Mouse (Mus musculus) MEL-GATA-1-ER (cell line): ENCODE data around the gene Olfr187.
"Not testable (repeated sequence)": the region's sequence is repeated elsewhere in the genome, so short reads cannot be mapped to it uniquely, and the experiment has no call there.

Experiments
- DNase-seq: peaks from one replicate; pipeline ENCODE4 v3.0.0-alpha.2; 2012; ENCODE audit warnings: low read depth; ENCODE audit errors: extremely low read depth

The Olfr187 gene

DNA sequence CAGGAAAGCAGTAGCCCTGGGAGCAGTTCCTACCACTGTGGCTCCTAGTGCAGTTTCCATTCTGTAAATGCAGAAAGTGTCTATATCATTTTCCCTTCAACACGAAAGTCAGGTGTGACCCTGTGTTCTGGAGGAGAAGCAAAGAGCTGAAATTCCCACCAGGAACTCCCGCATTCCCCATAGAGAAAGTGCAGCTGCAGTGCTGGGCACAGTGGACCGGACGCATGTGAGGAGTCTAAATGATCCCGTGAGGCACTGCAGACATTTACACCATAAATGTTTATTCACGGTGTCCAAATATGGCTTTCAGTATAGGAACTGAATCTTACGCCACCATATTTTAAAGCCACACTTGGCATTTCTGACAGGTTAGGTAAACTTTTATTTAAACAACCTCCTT, at the start of gene Olfr187:
Olfr187 (minus strand) TSS at position 58 of the 400 bp plus-strand sequence.
- no peak for DNase-seq

DNA sequence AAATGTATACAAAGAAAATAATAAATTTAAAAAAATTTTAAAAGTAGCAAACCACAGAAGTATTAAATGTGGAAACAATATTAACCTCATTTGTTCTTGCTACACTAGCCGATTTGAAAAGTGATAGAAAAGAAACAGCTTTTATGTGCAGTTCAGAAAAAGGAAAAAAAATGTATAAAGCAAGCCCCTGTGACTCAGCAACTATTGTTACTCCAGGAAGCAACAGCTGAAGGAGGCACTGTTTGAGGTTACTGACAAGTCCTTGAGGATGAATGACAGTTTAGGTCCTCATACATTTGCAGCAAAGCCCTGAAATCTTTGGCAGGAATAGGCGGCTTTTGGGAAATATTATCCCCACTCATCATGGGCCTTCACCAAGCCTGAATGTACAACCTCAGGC, 41.5 kb upstream of the Olfr187 start:
- not testable (repeated sequence) for DNase-seq

DNA sequence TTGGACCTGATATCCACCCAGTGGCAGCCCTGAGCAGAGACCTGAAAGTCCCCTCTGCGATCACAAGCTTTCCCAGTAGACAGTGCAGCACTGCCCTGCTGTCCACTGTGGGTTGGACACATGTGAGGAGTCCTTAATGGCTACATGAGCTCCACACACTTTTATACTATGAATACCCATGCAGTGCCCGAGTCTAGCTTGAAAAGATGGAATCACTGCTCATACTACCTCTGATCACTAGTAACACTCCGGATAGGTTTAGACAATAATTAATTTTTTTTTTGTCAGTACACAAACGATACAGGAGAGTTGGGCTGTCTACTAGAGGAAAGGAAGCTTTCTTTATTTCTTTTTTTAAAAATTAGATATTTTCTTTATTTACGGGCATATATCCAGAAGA, 38.3 kb upstream of the Olfr187 start, which contains the start of gene Olfr190:
Olfr190 (minus strand) TSS at position 101 of the 400 bp plus-strand sequence.
- no peak for DNase-seq

DNA sequence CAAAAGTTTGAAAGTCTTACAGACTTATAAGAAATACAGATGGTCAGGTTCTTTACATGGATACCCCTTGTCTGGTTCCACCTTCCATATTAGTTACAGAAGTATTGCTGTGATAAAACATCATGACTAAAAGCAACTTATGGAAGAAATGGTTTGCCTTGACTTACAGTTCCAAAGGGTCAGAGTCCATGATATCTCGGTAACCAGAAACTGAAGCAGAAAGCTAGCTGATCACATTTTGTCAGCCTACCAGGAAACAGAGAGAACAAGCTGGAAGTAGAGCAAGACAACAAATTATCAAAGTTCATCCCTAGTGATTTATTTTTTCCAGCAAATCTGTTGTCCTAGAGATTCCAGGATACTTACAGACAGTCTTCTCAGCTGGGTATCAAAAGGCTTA, 34.0 kb upstream of the Olfr187 start:
- no peak for DNase-seq

DNA sequence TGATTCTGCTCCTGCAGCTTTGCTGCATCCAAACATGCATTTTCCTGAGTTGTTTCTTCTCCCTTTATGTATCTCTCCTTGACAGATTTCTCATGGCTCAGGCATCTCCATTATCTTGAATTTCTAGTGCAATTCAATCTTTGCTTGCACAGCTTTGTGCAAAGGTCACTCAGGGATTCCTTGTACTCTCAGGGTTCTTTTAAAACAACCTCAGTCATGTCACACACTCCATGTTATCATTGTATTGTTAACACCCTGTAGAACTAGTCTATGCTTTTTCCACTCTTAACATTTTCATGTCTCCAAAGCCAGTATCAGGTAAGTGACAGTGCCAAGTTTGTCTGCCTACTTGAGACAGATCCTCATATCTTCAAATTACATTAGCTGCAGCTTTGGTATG, 32.2 kb upstream of the Olfr187 start:
- no peak for DNase-seq

DNA sequence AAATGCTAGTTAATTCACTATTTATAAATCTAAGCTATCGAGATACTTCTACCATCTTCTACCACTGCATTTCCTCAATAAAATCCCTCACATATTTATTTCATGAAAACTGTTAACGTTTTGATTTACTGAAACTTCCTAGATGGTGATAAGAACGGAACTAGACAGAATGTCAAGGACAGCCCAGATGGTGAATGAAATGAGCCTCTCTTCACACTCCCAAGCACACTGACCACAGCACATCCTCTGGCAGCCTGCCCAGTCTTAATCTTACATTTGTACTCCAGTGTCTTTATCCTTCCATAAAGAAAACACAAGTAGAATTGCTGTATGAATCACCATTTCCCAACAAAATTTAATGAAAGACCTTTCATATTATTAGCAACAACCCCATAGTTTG, 22.8 kb upstream of the Olfr187 start:
- DNase-seq, result not testable (repeated sequence)

DNA sequence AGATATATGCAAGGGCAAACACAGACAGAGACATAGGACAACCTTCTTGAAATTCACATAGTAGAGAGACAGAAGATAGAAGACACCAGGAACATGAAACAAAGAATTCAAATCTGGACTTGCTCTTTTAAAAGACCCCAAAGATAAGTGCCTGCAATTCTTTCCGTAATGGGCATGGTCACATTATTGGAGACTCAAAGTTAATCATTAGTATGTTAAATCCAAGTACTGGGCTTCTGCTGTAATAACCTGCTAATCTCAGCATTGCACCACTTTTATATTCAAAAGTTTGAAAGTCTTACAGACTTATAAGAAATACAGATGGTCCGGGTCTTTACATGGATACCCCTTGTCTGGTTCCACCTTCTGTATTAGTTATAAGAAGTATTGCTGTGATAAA, 9.7 kb upstream of the Olfr187 start:
- not testable (repeated sequence) for DNase-seq

DNA sequence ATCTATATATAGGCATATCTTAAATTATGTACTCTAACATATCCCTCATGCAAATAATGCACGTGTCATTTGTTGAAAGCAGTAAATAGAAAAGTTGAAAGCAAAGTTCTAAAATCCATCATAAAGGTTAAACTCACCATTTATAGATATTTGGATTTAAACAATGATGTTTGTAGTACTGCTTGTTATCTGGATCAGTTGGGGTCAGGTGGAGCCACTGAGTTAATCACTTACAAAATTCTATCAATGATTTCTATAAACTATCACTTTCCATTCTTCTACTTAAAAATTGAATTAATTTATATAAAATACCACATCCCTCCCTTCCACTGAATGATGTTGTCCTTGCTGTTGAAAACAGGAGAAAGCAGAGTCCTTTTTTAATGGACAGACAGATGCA, 9.3 kb upstream of the Olfr187 start:
- DNase-seq, result no peak

DNA sequence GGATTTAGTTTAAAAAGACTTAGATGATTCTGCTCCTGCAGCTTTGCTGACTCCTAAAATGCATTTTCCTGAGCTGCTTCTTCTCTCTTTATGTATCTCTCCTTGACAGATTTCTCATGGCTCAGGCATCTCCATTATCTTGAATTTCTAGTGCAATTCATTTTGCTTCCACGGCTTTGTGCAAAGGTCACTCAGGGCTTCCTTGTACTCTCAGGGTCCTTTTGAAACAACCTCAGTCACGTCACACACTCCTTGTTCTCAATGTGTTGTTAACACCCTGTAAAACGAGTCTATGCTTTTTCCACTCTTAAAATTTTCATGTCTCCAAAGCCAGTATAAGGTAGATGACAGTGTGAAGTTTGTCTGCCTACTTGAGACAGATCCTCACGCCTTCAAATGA, 8.0 kb upstream of the Olfr187 start:
- DNase-seq, result no peak

DNA sequence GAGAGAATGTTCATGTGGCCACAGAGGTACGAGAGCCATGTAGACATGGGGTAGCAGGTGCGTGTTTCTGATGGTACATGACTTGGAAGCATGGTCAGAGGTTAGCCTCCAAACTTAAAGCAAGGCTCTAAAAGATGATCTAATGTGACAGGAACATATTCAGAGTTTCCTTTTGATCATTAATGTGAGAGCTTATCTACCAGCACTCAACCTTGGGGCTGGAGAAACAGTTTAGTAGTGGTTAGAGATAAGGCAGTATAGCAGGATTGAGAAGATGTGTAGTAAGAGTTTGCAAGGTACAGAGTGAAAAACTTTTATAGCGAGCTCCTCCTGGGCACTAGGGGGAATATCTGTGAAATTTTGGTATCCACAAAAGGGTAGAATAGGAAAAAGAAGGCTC, 6.3 kb upstream of the Olfr187 start:
- no peak for DNase-seq

DNA sequence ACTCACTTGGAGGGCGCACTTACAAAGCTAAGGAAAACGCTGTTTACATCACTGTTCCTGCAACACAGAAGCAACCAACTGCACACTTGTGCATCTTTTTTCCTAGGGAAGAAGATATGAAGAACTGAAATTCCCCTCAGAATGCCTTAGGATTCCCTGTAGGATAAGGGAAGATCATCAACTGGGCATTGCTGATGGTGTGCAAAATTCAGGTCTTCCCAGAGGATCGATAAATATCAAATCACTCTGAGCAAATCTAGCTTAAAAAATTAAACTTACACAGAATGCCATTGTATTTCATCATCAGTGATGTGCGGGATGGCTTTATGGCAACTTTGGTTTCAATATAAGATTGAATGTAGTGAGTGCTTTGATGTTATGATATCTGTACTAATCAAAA, 9.4 kb downstream of the Olfr187 start, which contains the start of gene Olfr186:
Olfr186 (minus strand) TSS at position 101 of the 400 bp plus-strand sequence.
- no peak for DNase-seq

DNA sequence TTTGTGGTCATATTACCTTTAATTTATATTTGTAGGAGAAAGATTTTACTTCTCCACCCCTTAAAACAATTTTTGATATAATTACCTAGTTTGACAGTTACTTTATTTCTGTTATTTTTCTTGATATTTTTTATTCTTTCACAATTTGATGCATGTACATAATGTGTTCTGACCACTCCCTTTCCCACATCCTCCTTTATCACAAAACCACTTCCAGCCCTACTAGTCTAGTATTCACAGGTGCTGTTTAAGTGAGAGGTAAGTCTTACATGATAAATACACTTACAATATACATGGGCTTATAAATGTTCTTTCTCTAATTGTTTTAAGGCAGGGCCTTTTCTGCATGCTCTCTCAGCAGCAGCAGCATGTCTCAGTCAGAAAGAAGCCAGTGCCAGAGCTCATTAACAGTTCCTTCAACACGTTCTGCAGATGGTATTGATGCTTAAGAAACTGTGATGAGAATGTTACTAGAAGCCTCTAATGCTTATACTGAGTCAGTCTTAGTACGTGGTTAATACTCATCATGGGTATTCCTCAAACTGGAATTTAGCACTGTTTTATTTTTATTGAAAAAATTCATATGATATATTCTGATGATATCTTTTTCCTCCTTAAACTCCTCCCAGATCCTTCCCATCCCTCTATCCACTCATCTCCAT, 26.1 kb downstream of the Olfr187 start:
- DNase-seq, result no peak

DNA sequence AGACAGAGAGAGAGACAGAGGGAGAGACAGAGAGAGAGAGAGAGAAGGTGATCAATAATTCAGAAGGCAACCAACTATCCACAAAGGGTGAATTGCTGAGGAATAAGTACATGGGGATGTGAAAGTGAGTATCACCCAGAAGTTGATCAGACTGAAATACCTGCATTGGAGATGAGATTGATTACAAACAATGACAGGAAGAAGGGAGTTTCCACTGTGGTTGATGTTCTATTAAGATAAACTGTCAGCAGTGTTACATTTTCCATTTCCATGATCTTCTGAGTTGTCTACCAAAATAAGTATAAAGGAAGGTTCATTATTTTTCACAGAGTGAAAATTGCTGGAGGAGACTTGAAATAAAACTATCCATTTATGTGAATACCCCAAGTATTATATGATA, 32.4 kb downstream of the Olfr187 start:
- DNase-seq, result no peak

DNA sequence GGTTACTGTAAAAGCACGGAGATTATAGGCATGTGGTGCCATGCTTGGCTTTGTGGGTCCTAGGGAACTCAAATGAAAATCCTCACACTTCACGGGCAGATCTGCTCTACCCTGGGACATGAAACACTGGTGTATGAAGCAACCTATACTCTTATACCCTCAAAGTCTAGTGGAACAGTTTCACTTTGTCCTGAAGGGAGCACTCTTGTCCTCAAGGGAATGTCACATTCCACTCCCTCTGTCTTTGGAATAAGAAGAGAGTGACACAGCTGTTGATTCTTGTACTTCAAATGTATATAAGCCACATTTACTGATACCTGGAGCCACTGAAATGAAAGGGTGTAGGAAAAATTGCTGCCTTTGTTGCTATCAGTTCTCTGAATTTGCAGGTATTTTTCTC, 44.5 kb downstream of the Olfr187 start, which contains the start of gene Olfr183:
Olfr183 (plus strand) TSS at position 301 of the 400 bp plus-strand sequence.
- no peak for DNase-seq
